Mouse (Mus musculus) liver, embryonic 14.5 days (tissue): Measurements from ENCODE around the gene Cdk19.

Source experiments
- CTCF ChIP-seq: IDR thresholded peaks from 2 replicates; pipeline ENCODE4 v1.5.1; 2016; ENCODE audit warnings: antibody characterized with exemption, low read depth, control low read depth
- EP300 ChIP-seq: IDR thresholded peaks from 2 replicates; pipeline ENCODE4 v1.6.1; 2016; ENCODE audit warnings: antibody characterized with exemption, low read depth

GRCm38 (mm10) chr10:40521579-40521978 is 182.2 kb downstream of the Cdk19 start:
- no peak for TF ChIP-seq CTCF
- TF ChIP-seq EP300, result no peak
